Mouse (Mus musculus) liver, adult 2 months (tissue): ENCODE measurements at regions not wholly inside any gene's neighbourhood (a gene's known extent, or its start where the extent isn't known, plus 50 kb on each side); places are given as distances from the start of the nearest gene placed in this dataset.

ENCODE experiments used
- CTCF ChIP-seq: fragments of 200-500 bp; IDR thresholded peaks from 2 replicates; pipeline ENCODE4 v1.5.1; 2011; ENCODE audit warnings: low read depth, low read length, control low read depth
- POLR2A ChIP-seq: fragments of 200-500 bp; IDR thresholded peaks from 2 replicates; pipeline ENCODE4 v1.6.1; 2011; ENCODE audit warnings: low read length, control low read depth; ENCODE audit not compliant: insufficient read depth; ENCODE audit errors: extremely low read depth

GRCm38 (mm10) chr13:81871226-81871625, 88.3 kb downstream of the Cetn3 start:
- TF ChIP-seq POLR2A = no peak
- no peak for TF ChIP-seq CTCF
